Mouse (Mus musculus): ENCODE measurements at regions not wholly inside any gene's neighbourhood (a gene's known extent, or its start where the extent isn't known, plus 50 kb on each side); places are given as distances from the start of the nearest gene placed in this dataset.

GRCm38 (mm10) chr8:31447984-31448383, 1980.5 kb upstream of the 5930422O12Rik start:
- TF ChIP-seq CTCF (IDR thresholded peaks at IDR 0.05; ENCODE audit: insufficient read depth, low read length) (no peak), POLR2A (IDR thresholded peaks at IDR 0.05; ENCODE audit: borderline replicate concordance, extremely low read depth, low read depth, low read length) (no peak)

Measured in lung, adult 2 months (tissue).